Mouse (Mus musculus) bone marrow, adult 2 months (tissue): ENCODE measurements around the gene Tipin.

Source experiments
- CTCF ChIP-seq: fragments of 200-500 bp; IDR thresholded peaks from 2 replicates; pipeline ENCODE4 v1.5.1; 2011; ENCODE audit warnings: low read length, control low read depth; ENCODE audit not compliant: control insufficient read depth, insufficient read depth
- POLR2A ChIP-seq: fragments of 200-500 bp; IDR thresholded peaks from 2 replicates; pipeline ENCODE4 v1.6.1; 2011; ENCODE audit warnings: low read depth, mild to moderate bottlenecking, control low read depth, low read length, borderline replicate concordance; ENCODE audit not compliant: control insufficient read depth

- TF ChIP-seq CTCF: no peak
- no peak for TF ChIP-seq POLR2A
These were observed 49.7 kb upstream of the Tipin start for GRCm38 (mm10) chr9:64231674-64232073.
